Mouse (Mus musculus) stomach, postnatal 0 days (tissue): Measurements from ENCODE around the gene Hjurp. TPM values are rescaled to one million over a fixed set of nuclear protein-coding genes. Genes with fewer than 3 reads are reported as not detected.

Experiments used
- ATAC-seq: fragments of 200-750 bp; cut with Nextera tagmentation; 2 replicates; pipeline ENCODE4 v1.8.0; 2017; ENCODE audit not compliant: low FRiP score, low TSS enrichment
- DNase-seq: peaks from one replicate; pipeline ENCODE4 v3.0.0-alpha.2; 2016; ENCODE audit warnings: low spot score
- H3K27ac ChIP-seq: fragments of 300-500 bp; sonication (generic); replicated peaks from 2 replicates; pipeline ENCODE4 v1.5.1; 2014; ENCODE audit warnings: mild to moderate bottlenecking, control low read depth
- H3K27me3 ChIP-seq: fragments of 300-500 bp; sonication (generic); 2 replicates; pipeline ENCODE4 v1.6.1; 2014; ENCODE audit warnings: low read length; ENCODE audit not compliant: control insufficient read depth, insufficient read depth
- H3K36me3 ChIP-seq: fragments of 300-500 bp; sonication (generic); 2 replicates; pipeline ENCODE4 v1.6.1; 2014; ENCODE audit warnings: low read length, mixed read lengths; ENCODE audit not compliant: control insufficient read depth, insufficient read depth
- H3K4me1 ChIP-seq: fragments of 300-500 bp; sonication (generic); replicated peaks from 2 replicates; pipeline ENCODE4 v1.6.1; 2014; ENCODE audit warnings: antibody characterized with exemption; ENCODE audit not compliant: control insufficient read depth, insufficient read depth
- H3K4me2 ChIP-seq: fragments of 300-500 bp; sonication (generic); replicated peaks from 2 replicates; pipeline ENCODE4 v1.6.1; 2014; ENCODE audit warnings: low read depth, mild to moderate bottlenecking, control low read depth, moderate library complexity
- H3K4me3 ChIP-seq: fragments of 300-500 bp; sonication (generic); 2 replicates; pipeline ENCODE4 v1.5.1; 2014; ENCODE audit warnings: low read depth, low read length, control low read depth
- H3K9ac ChIP-seq: fragments of 300-500 bp; sonication (generic); 2 replicates; pipeline ENCODE4 v1.6.1; 2014; ENCODE audit warnings: mild to moderate bottlenecking, low read length, control low read depth, mixed read lengths
- H3K9me3 ChIP-seq: fragments of 300-500 bp; sonication (generic); 2 replicates; pipeline ENCODE4 v1.6.1; 2016; ENCODE audit warnings: low read length; ENCODE audit not compliant: control insufficient read depth
- CTCF ChIP-seq: IDR thresholded peaks from 2 replicates; pipeline ENCODE4 v1.5.1; 2016; ENCODE audit warnings: antibody characterized with exemption, low read depth, mild to moderate bottlenecking, moderate library complexity
- EP300 ChIP-seq: optimal IDR thresholded peaks from 2 replicates; pipeline ENCODE3; 2016; ENCODE audit warnings: antibody characterized with exemption
- WGBS: fragments of 180-500 bp; shearing (Covaris S2); extraction: QIAGEN DNeasy Blood & Tissue Kit; methylation state at CpG from one replicate; pipeline ENCODE4 v1.1.7; 2014; 5-methylcytosine and 5-hydroxymethylcytosine counted together
- polyA plus RNA-seq: library from polyadenylated mRNA; unstranded; fragments of >200 nt; fragmentation: Nextera tagmentation; extraction: Ambion mirVana; gene quantifications from 2 replicates; pipeline ENCODE4 v1.2.1, GENCODE M21; 2015

The Hjurp gene
- polyA plus RNA-seq, 1 experiment from 2014 or later, result 34.1 TPM

DNA sequence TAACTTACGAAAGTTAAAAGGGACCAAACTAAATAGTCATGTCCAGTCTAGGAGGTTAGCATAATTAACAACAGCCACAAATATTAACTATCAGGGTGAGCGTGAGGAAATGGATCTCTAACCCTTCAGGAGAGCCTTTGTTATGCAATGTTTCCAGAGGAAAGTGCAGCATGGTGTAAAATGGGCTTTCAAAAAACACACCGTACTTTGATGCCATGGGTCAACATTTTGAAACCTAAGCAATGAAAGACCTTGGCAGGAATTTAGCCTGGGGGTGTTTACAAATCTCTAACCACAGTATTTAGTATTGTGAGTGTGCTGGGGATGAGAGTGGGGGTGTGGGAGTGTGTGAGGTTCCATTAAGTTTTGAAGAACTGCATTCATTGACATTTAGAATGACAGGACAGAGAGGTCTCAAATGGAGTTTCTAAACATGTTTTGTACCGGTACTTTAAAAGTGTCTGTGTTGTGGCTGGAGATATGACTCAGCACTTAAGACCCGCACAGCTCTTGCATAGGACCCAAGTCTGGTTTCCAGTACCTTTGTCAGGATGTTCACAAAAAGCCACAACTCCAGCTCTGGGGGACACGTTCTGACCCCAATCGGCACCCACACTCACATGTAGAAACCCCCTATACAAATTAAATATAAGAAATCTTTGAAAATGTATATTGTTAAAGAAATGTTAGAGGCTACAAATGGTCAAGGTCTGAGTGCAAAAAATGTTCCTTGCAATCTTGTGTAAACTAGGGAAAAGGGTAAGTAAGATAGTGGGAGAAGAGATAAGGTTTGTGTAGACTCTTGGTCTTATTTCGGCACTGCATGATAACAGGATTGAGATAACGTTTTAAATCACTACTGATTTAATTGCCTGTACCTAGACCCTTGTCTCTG lies 1.9 kb upstream of the Hjurp start:
- H3K4me3 ChIP-seq, result no peak overlapping the region
- H3K9me3 ChIP-seq, result no peaks in the 10 kb centered on the region
- DNase-seq, result peak; percentile 60
- 43% methylated on average over 9 of the region's 9 CpGs for WGBS
- H3K4me1 ChIP-seq, result peaks cover 12% of the 10 kb centered on the region
- H3K9ac ChIP-seq, result no peak overlapping the region
- H3K4me2 ChIP-seq, result no peak overlapping the region
- TF ChIP-seq EP300 (no peak), CTCF (no peak)
- H3K27me3 ChIP-seq, result no peaks in the 10 kb centered on the region
- H3K36me3 ChIP-seq, result peaks cover 9% of the 10 kb centered on the region; the same call in 1 of the 2 replicates
- no peak for ATAC-seq
- no peak overlapping the region for H3K27ac ChIP-seq

DNA sequence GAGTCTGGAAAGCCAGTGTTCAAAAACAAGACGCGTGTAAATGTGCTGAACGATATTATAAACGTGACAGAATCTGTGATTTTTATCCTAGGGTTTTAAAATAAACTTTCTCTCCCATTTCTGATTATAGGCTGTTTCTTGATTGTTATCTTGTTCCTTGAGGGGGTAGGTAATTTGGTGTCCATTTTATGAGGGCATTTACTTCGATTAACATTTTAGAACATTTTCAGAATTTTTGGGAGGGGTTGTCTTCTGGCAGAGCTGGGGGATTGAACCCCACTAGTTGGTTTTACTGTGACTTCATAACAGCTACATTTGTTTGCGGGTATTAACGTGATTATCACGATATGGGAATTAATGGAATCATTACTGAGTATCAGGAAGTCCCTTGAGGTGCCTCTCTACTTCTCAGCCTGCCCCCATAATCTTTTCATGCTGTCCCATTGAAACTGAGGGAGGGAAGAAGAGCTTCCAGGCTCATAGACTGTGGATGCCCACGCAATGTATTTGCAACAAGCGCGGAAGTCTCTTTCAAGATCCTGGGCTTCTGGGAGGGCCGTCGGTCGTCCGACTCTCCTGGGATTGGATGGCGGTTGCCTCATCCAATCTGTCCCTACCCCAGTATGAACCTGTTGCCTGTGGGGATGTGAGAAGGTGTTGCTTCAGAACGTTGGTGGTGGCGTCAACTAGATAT lies 532 bp upstream of the Hjurp start:
- Histone ChIP-seq H3K9ac (peak overlapping the region; percentile 81), H3K27me3 (no peaks in the 10 kb centered on the region), H3K4me2 (peak overlapping the region; percentile 77), H3K36me3 (peaks cover 22% of the 10 kb centered on the region), H3K27ac (peak overlapping the region; percentile 87; the same call in 1 of the 2 replicates), H3K4me3 (peak overlapping the region; percentile 71), H3K9me3 (no peaks in the 10 kb centered on the region), H3K4me1 (peaks cover 12% of the 10 kb centered on the region)
- 64% methylated on average over 18 of the region's 18 CpGs for WGBS
- TF ChIP-seq EP300 (no peak), CTCF (no peak)
- ATAC-seq (no peak), DNase-seq (peak; percentile 55)

DNA sequence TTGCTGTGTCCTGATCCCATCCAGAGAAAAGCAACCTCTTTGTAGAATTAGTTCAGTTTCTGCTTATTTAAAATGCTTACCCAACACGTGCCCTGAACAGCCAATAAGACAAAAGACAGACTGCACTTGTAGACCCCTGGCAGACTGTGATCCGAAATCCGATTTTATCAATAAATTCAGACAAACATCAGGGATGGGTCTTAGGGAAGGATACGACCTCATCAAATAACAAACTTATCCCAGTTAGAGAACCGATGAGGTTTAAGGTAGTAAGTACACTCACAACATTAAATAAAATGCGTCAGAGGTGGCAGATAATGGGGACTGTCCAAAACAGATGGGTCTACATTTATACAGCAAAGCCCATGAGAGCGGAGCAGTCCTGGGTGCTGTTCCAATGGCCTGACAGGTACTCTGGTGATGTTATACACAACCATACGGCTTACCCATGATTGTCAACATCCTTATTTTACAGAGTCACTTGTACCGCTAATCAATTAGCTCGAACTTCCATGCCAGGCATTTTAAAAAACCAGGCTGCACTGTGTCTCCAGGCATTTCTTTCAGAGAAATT lies 822 bp downstream of the Hjurp start:
- Histone ChIP-seq H3K9ac (peak overlapping the region; percentile 81), H3K4me2 (peak overlapping the region; percentile 77), H3K9me3 (no peaks in the 10 kb centered on the region), H3K27me3 (no peaks in the 10 kb centered on the region), H3K27ac (peak overlapping the region; percentile 87), H3K4me1 (peaks cover 12% of the 10 kb centered on the region), H3K4me3 (peak overlapping the region; percentile 71), H3K36me3 (peaks cover 32% of the 10 kb centered on the region)
- TF ChIP-seq EP300, result no peak
- TF ChIP-seq CTCF, result no peak
- DNase-seq (peak; percentile 36), ATAC-seq (peak; percentile 15; the same call in 1 of the 2 replicates)
- 14% methylated on average over 10 of the region's 10 CpGs for WGBS

DNA sequence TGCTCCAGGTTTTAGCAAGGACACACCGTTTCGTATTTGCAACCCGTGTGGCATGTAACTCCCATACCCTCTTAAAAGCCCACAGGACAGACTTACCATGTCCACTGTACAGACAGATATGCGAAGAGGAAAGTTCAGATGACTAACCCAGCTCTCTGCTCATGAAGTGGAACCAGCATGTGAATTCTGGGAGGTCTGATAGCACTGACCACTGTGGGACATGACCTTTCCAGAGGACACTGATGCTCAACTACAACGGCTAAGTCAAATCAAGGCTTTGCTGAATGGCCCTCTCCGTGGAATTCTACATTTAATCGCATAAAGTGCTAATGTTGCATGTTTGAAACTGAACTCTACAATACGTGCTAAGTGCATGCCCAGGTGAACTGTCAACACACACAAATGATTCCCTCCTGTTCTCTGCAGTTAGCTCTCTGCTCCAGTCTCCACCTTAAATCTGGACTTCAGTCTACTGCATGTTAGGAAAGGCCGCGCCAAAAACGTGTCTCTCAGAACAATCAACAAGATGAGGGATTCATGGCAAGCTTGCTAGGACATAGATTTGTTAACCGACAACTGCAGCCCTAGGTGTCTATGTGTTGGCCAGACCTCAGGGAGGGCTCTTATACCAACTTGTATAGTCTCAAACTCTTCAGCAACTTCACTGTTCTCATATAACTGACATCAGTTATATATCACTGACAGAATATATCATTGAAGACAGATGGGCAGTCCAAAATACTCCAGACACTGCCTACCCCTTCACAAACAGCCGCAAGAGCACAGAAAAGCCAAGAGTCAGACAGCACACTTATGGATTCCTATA lies 1.5 kb downstream of the Hjurp start:
- H3K4me3 ChIP-seq, result peak overlapping the region; percentile 71
- H3K9me3 ChIP-seq, result no peaks in the 10 kb centered on the region
- H3K4me2 ChIP-seq, result peak overlapping the region; percentile 77
- H3K4me1 ChIP-seq, result peaks cover 12% of the 10 kb centered on the region
- ATAC-seq (no peak), DNase-seq (no peak)
- TF ChIP-seq CTCF, result no peak
- no peak for TF ChIP-seq EP300
- no peak overlapping the region for H3K27ac ChIP-seq
- peaks cover 35% of the 10 kb centered on the region for H3K36me3 ChIP-seq
- H3K27me3 ChIP-seq, result no peaks in the 10 kb centered on the region
- peak overlapping the region; percentile 81 for H3K9ac ChIP-seq
- 57% methylated on average over 13 of the region's 13 CpGs for WGBS

DNA sequence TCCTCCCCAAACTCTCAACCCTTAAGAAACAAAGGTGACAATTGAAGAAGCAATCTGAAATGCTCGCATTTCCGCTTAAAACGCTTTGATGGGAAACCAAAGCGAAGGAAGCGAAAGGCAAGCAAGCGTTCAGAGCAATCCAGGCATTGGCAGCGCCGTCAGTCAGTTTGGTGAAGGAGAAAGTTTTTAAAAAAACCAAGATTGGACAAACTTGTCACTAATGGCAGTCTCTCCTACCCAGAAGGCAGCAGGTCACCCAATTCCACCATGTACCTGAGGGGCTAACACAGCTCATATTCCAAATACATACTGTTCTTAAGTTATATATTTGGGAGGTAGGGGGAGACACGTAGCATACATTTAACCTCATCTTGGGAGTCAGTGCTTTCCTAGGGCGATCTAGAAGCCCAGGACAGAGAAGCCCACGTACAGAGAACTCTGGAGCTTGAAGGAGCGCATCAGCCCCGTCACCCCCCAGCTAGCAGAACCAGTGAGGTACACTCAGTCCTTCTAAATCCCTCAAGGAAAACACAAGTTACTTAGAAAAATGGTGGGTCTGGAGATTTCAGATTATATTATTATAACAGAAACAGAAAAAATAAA lies 2.3 kb downstream of the Hjurp start:
- Histone ChIP-seq H3K9me3 (no peaks in the 10 kb centered on the region), H3K9ac (peak overlapping the region; percentile 81), H3K4me1 (peaks cover 12% of the 10 kb centered on the region), H3K4me3 (no peak overlapping the region), H3K27me3 (no peaks in the 10 kb centered on the region), H3K27ac (no peak overlapping the region), H3K36me3 (peaks cover 35% of the 10 kb centered on the region), H3K4me2 (no peak overlapping the region; the same call in 1 of the 2 replicates)
- ATAC-seq (no peak), DNase-seq (no peak)
- TF ChIP-seq EP300 (no peak), CTCF (peak; percentile 2; the same call in 1 of the 2 replicates)
- WGBS, result 68% methylated on average over 13 of the region's 13 CpGs
